Mouse (Mus musculus) heart, adult 8-10 months (tissue): ENCODE results near the gene Mcoln1. TPM values are rescaled to one million over a fixed set of nuclear protein-coding genes. Genes with fewer than 3 reads are reported as not detected.

Source experiments
- DNase-seq: peaks from one replicate; pipeline ENCODE4 v3.0.0; 2022; ENCODE audit warnings: low spot score
- total RNA-seq, 4 experiments: library from RNA; stranded (reverse); gene quantifications; 2 replicates each; pipeline ENCODE4 v1.2.4; 2022

The Mcoln1 gene
- total RNA-seq, result 10 to 100 TPM; 20.6 to 24.2 (median 23.3) TPM

DNA sequence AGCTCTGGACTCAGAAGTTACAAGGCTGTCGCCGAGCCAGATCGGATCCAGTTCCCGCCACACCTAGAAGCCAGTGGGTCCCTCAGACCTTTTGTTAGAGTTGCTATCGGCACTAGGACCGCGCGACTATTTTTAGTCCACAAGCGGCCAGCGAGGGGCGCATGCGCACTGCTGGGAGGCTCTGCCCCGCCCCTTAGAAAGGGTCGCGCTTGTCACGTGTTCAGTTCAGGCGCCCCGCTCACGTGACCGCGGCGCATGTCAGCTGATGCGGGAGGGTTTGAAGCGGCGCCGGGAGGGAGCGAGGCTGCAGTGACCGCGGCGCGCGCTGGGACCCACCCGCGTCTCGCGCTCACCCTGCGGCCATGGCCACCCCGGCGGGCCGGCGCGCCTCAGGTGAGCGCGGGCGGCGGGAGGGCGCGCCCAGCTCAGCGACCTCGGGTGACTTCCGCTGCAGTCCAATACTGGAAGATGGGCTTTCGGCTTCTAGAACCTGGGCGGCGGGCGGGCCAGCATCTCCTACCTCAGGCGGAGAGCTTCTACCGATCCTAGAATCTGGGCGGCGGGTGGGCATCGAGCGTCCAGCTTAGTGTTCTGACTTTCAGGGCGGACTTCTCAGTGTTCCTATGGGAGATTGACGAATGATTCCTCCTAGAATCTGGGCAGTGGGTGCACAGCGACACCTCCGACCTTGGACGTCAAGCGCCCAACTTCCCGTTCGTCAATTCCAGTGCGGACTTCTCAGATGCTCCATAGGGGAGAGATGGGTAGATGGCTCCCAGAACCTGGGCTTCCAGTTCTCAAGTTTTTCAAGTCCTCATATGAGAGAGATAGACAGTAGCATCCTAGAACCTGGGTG, at the start of gene Mcoln1:
Gene Mcoln1, plus strand, starts transcription at position 223 of the 856 bp plus-strand sequence.
- DNase-seq, result peak; percentile 98

DNA sequence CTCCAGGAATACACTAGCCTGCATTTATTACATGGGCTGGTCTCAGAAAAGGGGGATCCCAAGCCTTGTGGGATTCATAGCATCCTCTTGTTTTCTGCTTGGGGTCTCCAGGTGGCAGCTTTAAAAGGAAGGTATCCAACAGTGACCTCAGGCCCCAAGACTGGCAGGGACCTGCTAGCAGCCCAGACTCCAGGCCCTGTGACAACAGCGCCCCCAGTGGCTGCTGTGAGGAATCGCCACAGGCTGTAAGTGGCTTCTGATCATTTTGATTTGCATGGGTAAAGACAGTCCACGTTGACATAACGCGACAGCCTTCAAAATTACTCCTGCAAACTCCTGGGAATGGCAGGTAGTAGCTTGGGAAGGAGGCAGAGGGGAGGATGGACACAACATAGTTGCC, 49.6 kb upstream of the Mcoln1 start:
- DNase-seq, result peak; percentile 36

DNA sequence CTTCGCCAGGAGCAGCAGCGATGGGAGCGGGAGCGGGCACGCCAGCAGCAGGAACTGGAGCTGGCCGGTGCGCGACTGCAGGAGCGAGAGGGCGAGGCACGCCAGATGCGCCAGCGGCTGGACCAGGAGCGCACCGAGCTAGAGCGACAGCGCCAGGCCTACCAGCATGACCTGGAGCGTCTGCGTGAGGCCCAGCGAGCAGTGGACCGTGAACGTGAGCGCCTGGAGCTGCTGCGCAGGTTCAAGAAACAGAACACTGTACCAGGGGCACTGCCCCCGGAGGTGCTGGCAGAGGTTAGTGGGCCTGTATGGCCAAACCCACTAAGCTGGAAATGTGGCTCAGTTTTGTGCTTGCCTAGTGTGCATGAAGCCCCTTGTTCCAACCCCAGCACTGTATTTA, 48.3 kb upstream of the Mcoln1 start:
- DNase-seq, result no peak

DNA sequence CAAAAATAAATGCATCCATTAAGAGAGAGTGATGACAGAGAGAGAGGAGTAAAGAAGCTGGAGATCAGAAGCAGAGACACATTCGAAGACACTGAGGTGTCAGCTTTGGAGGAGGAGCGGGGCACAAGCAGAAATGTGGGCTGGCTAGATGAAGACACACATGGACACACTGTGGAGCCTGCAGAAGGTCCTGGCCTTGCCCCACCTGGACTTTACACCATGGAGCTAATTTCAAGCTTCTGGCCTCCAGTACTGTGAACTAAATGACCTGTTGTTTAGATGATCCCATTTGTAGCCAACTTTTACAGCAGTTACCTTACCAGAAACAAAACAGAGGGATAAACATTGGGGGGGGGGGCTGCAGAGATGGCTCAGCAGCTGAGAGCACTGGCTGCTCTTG, 37.0 kb upstream of the Mcoln1 start:
- DNase-seq, result no peak

DNA sequence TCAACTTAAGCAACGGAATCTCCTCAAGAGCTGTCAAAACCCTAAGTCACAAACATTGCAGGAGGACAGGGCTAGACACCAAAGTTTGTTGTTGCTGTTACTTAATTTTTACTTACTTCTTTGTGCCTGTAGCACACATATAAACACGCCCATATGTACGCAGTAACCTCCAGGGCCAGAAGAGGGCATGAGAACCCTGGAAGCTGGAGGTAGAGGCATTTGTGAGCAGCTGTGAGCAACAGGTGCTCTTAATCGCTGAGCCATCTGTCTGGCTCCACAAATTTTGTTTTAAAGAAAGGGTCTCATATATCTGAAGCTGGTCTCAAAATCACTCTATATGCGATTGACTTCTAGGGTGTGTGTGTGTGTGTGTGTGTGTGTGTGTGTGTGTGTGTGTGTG, 35.9 kb upstream of the Mcoln1 start:
- DNase-seq, result no peak

DNA sequence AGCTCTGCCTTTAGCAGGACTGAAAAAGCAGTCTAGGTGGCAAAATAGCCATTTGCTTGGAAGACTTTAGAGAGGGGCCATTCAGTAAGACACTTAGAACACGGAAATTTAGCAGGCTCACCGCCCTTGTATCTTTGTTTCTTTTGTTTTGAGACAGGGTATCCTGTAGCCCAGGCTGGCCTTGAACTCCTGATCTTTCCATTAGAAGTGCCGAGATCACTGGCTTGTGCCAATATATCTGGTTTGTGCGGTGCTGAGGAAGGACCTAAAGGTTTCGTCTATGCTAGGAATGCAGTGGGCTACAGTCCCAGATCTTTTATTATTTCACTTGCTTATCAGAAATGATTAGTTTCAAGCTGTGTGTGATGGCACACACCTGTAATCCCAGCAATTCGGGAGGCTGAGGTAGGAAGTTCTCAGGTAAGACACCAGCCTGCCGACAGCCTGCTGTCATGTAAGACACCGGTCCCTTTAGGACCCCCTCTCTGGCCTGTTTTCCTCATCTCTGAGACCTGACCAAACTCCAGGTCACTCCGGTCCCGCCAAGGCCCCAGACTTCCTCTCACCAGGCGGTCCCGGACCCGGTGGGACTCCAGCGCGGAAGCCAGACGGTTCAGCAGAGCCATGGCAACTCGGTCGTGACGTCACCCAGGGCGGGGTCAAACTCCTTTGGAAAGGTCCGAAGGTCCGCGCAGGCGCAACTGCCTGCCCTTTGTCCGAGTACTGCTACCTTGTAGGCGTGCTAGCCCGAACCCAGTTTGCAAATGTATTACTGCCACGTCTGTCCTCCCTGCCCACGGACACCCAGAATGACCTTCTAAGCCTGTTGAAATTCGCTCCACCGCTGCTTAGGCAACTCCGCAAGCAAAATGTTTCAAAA, 33.0 kb upstream of the Mcoln1 start, which contains the start of gene Pex11g:
Gene Pex11g, minus strand, starts transcription at position 675 of the 880 bp plus-strand sequence.
- DNase-seq, result peak; percentile 98

DNA sequence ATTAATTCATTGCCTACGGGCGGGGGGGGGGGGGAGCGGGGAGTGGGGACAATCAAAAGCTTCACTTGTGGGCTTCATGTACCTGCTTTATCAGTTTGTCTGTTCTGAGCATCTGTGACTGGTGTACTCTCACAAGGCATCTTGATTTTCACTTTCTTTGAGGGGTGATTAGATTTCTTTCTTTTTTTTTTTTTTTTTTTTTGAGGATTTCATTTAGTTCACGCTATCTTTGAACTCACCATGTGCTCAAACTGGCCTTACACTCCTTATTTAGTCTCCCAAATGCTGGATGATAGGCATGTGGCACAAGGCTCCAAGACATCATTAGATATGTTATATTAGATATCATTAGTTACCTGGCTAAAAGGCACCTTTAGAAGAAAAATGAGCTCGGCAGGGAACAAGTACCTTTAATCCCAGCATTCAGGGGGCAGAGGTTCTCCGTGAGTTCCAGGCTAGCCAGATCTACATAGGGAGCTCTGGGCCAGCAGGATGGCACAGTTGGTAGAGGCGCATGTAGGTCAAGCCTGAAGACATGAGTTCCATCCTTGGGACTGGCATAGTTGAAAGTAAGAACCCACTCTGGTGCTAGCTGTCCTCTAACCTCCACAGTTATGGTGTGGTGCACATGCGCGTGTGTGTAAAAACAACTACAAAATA, 32.2 kb upstream of the Mcoln1 start:
- DNase-seq, result no peak

DNA sequence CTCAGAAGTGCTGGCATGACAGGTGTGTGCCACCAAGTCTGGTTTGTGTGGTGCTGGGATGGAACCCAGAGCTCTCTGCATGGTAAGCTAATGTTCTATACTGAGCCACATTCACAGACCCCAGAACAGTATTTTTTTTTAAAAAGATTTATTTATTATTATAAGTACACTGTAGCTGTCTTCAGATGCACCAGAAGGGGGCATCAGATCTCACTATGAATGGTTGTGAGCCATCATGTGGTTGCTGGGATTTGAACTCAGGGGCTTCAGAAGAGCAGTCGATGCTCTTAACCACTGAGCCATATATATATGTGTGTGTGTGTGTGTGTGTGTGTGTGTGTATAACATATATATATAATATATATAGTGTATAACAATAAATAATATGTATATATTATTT, 31.4 kb upstream of the Mcoln1 start:
- DNase-seq, result no peak

DNA sequence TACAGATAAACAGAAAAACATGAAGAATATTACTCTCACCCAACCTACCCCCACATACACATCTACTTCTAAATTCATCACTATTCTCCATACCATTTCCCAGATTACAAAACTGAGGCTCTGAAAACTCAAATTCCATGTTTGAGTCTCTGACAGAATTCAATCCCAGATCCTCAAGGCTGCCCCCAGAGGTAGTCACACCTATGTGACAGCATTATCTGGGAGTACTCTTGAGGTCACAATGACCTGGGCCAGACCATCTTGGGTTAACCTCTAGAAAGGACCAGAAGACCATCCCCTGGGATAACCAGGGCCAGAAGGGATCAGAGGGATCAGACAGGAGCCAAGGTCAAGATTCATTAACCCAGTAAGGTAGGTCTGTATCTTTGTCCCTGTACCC, 29.7 kb upstream of the Mcoln1 start, which contains the start of gene Tex45:
Gene Tex45, plus strand, starts transcription at position 301 of the 400 bp plus-strand sequence.
- DNase-seq, result no peak

DNA sequence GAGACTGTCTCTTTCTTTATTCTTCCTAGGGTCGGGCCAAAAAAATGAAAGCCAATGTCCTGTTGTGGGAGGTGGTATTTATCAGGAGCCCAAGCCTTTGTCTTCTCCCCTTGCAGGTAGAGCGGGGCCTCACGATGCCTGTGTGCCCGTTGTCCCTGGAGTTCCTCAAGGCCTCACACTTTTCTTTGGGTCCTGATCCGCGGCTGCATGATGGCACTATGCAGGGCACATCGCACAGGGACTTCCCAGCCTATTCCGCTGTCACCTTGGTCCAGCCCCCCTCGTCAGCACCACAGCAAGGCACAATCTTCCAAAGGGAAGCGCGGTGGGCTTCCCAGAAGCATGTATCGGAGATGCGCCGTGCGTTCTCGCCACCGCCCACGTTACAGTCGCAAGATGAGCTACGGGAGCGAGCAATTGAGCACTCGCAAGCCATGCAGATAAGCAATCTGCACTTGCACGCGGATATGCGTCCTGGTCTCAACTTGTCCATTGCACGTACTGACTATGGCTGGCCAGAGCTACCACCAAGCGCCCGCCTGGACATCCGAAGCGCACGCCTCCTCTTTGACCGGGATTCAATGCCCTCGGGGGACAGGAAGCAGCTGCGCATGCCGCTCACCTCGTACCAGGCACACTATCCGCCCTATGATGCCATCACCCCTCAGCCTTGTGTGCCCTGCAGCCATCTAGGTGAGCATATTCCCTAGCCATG, 24.4 kb upstream of the Mcoln1 start:
- DNase-seq, result no peak

DNA sequence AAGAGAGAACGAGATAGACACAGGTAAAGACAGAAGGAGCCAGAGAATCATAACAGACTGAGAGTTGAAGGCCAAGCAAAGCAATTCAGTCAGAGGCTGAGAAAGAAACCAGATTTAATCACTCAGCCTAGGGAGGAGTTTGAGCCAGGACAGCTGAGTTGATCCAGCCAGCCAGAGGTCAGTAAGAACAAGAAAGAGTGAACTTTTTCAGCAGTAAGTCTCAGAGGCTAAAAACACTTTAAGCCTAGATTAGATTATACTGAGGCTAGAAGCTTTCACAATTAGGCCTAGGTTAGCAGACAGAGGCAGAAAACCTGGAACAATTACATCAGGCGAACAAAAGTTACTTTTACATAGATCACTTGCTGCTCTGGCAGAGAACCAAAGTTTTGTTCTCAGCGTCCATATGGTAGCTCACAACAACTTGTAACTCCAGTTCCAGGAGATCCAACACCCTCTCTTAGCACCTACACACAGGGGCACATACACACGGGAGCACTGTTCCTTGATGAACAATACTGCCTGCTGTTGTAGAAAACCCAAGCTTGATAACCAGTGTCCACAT, 20.0 kb upstream of the Mcoln1 start:
- no peak for DNase-seq

DNA sequence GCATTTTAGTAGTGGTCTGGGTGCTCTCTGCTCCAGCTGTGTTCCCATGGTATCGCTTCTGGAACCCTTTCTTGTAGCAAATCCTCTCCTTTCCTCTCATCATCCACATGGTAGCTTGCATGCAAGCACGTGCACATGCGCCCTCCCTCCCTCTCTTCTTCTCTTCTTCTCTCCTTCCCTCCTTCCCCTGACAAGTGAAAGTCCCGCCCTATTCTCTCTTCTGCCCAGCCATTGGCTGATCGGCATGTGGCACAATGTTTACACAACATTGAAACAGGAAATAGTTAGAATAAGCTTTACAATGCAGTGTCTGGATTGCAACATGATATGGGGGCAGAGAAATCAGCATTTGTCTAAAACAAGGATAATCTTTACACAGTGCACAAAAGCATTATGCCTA, 18.7 kb upstream of the Mcoln1 start:
- DNase-seq, result no peak

DNA sequence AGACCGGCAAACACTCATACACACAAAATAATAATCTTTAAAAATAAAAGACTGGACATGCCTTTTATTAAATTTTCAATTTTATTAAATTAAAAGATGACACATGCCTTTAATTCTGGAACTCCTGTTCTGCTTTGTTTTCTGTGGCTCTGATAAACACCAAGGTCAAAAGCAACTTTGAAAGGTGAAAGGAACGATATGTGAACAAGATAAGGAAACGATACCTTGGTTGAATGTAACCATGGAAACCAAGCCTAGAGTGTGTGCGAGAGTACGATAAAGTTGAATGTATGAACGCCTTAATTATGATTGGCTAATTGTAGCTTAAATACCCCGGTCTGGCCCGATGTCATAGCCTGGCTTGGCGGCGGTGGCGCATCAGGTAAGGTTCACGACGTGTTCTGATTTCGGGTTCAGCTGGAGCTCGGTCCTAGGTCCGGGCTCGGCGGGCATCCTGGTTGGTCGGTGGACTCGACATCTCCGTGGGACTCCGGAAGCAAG, 18.0 kb upstream of the Mcoln1 start:
- no peak for DNase-seq

DNA sequence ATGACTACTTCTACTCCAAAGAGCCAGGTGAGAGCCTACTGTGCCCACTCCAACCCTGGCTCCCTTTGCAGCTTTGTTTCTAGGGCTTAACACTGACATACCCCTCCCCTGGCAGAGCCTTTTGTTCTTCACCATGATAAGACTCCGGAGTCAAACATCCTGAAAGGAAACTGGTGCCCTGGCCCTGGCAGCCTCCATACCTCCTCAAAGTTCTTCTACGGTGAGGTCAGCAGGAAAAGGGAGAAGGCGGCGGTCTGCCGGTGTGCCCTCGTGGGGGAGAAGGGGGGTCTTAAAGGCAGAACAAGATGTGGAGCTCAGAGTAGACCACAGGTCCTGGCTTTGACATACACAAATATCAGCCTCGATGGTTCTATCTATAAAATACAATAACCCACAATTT, 16.7 kb upstream of the Mcoln1 start:
- no peak for DNase-seq

DNA sequence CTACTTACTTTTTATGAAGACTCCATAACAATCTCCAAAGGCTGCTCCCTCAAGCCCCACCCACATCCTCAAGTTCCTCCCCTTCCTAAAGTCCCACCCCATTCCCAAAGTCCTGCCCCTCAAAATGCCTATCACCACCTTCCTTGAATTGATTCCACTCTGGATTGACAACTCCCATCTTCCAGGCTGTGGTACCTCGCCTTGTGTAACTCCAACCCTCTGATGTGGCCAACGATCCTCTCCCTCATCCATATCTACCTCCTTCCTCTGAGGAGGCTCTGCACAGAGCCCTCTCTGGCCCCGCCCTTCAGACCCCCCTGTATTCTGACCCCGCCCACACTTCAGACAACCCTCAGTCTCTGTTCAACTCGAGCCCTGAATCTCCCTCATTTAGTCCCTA, 15.1 kb upstream of the Mcoln1 start:
- DNase-seq, result no peak

DNA sequence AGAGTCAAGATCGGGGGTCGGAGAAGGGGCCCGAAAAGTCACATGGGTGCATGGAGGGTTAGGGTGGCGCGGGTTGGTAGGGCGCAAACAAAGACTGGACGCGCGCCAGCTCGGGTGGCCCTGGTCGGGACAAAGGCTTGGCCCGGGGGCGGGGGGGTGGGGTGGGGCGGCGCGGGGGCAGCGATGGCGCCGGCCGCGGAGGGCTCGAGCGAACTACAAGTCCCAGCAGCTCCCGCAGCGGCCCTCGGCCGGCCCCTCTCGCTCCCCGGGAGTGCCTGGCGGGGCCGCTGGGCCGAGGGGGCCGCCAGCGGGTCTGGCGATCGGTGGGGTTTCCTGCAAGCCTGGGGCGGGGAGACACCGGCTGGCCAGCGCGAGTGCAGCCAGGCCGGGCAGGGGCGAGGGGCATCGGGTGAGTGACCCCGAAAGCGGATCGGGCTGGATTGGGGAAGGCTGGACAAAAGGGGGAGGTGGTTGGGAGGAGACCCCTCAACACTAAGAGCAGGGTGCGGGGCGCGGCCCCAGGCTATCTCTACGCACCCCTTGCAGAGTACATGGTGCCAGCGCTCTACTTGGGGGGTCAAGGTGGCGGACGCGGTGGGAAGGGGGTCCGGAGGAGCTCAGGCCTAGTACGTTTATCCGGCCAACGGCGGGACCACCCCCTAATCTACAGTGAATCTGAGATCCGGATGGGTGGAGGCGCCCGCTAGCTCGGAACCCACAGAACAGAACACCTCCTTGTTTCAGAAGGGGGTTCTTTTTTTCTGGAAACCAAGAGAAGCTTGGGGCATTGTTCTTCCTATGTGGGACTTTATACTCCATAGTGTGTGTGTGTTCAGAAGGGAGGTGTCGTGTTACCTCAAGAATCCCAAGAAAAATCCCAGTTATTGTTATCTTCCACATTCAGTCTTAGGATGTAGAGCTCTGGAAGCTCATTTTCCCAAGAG, 7.1 kb upstream of the Mcoln1 start, which contains the start of gene Zfp358:
Gene Zfp358, plus strand, starts transcription at position 238 of the 944 bp plus-strand sequence.
- peak; percentile 40 for DNase-seq

DNA sequence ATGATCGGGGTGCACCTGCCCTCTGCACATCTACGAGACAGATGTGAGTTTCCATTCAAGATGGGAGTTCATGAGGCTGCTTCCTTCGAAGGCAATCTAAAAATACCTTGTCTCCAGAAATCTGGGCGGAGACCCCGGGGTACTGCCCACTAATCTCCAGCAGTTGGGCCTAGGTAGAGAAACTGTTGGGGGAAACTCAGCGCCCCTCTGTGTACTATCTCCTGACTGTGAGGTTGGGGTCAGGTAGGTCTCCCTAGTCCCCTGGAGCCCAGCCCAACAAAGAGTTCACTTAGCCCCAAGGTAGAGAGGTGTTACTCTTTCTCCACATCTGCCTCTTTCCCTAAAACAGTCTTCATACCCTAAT, 6.4 kb upstream of the Mcoln1 start:
- no peak for DNase-seq

DNA sequence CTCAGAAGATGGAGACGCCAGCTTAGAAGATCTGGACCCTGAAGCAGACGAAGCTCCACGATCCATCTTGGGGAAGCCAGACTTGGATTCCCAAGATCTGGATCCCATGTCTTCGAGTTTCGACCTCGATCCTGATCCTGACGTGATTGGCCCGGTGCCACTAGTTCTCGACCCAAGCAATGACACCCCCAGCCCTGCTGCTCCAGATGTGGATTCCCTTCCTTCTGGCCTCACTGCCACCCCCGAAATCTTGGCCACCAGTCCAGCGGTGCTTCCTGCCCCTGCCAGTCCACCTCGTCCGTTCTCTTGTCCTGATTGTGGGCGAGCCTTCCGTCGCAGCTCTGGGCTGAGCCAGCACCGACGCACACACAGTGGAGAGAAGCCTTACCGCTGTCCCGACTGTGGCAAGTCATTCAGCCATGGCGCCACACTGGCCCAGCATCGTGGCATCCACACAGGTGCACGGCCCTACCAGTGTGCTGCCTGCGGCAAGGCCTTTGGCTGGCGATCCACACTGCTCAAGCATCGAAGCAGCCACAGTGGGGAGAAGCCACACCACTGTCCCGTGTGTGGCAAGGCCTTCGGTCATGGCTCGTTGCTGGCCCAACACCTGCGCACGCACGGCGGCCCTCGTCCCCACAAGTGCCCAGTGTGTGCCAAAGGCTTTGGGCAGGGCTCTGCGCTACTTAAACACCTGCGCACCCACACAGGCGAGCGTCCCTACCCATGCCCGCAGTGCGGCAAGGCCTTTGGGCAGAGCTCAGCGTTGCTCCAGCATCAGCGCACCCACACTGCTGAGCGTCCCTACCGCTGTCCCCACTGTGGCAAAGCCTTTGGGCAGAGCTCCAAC, 4.5 kb upstream of the Mcoln1 start:
- DNase-seq, result no peak

DNA sequence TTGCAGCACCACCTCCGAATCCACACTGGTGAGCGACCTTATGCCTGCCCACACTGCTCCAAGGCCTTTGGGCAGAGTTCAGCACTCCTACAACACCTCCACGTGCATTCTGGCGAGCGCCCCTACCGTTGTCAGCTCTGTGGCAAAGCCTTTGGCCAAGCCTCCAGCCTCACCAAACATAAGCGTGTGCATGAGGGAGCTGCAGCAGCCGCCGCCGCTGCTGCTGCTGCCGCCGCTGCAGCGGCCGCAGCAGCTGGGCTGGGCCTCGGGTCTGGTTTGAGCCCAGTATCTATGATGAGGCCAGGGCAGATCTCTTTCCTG, 3.9 kb upstream of the Mcoln1 start:
- no peak for DNase-seq
